Mouse (Mus musculus): ENCODE results near the gene Epb41.

DNA sequence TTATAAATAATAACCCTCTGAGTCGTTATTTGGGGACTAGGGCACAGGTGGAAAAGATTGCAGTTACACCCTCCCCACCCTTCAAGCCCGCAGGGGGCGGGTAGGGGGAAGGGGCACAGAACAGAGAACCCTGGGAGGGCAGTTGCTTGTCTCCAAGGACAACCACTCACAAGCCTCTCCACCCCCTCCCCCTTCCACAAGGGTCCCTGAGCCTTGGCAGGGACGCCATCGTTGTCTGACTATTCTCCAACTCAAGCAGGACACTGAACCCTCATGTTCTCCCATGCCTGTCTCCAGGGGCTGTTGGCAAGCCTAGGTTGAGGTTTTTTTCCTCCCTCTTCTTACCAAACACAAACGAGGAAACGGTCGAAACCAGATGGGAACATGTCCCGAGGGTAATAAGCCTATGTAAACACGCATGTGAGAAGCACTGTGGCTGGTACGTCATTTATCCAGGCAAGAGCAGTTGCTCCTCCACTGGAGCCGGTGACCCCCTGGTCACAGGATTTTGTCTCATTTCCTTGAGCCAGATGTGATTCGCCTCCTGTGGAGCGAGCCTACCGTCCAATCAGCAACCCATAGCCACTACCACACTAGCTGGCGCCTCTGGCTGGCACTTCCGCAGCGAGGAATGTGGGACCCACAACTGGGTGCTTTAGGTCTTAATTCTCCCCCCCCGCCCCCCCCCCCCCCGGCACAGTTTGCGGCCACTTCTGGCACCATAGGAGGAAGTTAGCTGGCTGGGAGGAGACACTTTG is 164.7 kb downstream of the Epb41 start:
- TF ChIP-seq POLR2A (IDR thresholded peaks at IDR 0.05; ENCODE audit: low read depth, low read length) (no peak), CTCF (IDR thresholded peaks at IDR 0.05; ENCODE audit: borderline replicate concordance, insufficient read depth, low read length) (no peak)

All from embryonic fibroblast, embryonic 13.5 days (primary cell).